Mouse (Mus musculus): ENCODE results near the gene Gpr45.

- TF ChIP-seq POLR2A (IDR thresholded peaks at IDR 0.05; ENCODE audit: borderline replicate concordance, low read depth, low read length) (no peak), CTCF (IDR thresholded peaks at IDR 0.05; ENCODE audit: low read depth, low read length) (no peak)
Measured at GRCm38 (mm10) chr1:43066573-43066972, 113.9 kb downstream of the Gpr45 start.
